Comparison of ENCODE assay signal across 12 mouse cellular contexts in the genomic region with DNA sequence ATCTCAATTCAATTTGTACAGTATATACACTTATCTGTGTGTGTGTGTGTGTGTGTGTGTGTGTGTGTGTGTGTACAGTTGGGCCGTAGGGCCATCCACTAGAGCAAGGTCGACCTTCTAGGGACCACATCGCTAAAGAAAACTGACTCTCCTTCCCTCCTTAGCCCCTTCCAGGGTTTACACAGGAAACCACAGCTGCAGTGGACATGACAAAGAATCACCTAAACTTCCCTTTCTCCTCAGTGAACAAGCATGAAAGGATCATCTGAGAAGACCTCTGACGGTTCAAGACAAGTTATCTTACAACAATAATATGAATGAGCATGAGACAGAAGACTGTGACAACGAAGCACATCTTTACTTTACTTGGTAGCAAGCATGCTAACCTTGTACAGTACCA. TPM values are rescaled to one million over a fixed set of nuclear protein-coding genes. Genes with fewer than 3 reads are reported as not detected.
A peak's percentile ranks its signal among the peaks of the same experiment; 100 is the strongest.
DNase-seq lines count a peak whose midpoint lies in the region; ATAC-seq and TF ChIP-seq lines count a peak whose summit lies in the region.
"Had no signal": no experiment of that assay in that cellular context is flagged by ENCODE, and none has a peak within 500 bp of the region (broad histone marks: within the 10 kb centered on the region; RNA-seq: fewer than 3 reads in every experiment).

No protein-coding gene starts in this region.

- no peak for TF ChIP-seq POLR2A in ES-Bruce4 (IDR thresholded peaks at IDR 0.05; ENCODE audit: insufficient read depth, low read length)

- H3K36me3 ChIP-seq in hindbrain, embryonic 12.5 days, result no peaks in the 10 kb centered on the region
- no peaks in the 10 kb centered on the region for H3K36me3 ChIP-seq in hindbrain, embryonic 10.5 days
- no peaks in the 10 kb centered on the region for H3K36me3 ChIP-seq in ES-Bruce4 (ENCODE audit: control insufficient read depth, insufficient read depth, low read length, poor library complexity, severe bottlenecking)
- H3K36me3 ChIP-seq in forebrain, embryonic 15.5 days, result no peaks in the 10 kb centered on the region
- no peaks in the 10 kb centered on the region for H3K36me3 ChIP-seq in midbrain, embryonic 10.5 days

- ATAC-seq in hindbrain, embryonic 12.5 days (ENCODE audit: low FRiP score), result no peak
- no peak for ATAC-seq in forebrain, embryonic 15.5 days (replicated peaks)

- no peak for TF ChIP-seq EP300 in ES-Bruce4 (IDR thresholded peaks at IDR 0.05; ENCODE audit: insufficient read depth, low read depth, low read length)

- H3K9me3 ChIP-seq in hindbrain, embryonic 12.5 days (replicated peaks), result no peaks in the 10 kb centered on the region
- no peaks in the 10 kb centered on the region for H3K9me3 ChIP-seq in hindbrain, embryonic 10.5 days
- H3K9me3 ChIP-seq in ES-Bruce4 (replicated peaks; ENCODE audit: control insufficient read depth, insufficient read depth, low read length, poor library complexity, severe bottlenecking), result peaks cover 7% of the 10 kb centered on the region; the same call in 1 of the 2 replicates
- no peaks in the 10 kb centered on the region for H3K9me3 ChIP-seq in forebrain, embryonic 15.5 days
- H3K9me3 ChIP-seq in midbrain, embryonic 10.5 days (replicated peaks), result no peaks in the 10 kb centered on the region

- H3K27ac ChIP-seq in hindbrain, embryonic 12.5 days, result no peak overlapping the region
- no peak overlapping the region for H3K27ac ChIP-seq in hindbrain, embryonic 10.5 days
- peak overlapping the region; percentile 41; the same call in 1 of the 2 replicates for H3K27ac ChIP-seq in ES-Bruce4 (ENCODE audit: insufficient read depth, low read length)
- no peak overlapping the region for H3K27ac ChIP-seq in forebrain, embryonic 15.5 days (replicated peaks)
- H3K27ac ChIP-seq in midbrain, embryonic 10.5 days (replicated peaks), result no peak overlapping the region

- H3K27me3 ChIP-seq in hindbrain, embryonic 12.5 days, result peaks cover 46% of the 10 kb centered on the region
- peaks cover 68% of the 10 kb centered on the region for H3K27me3 ChIP-seq in hindbrain, embryonic 10.5 days (ENCODE audit: insufficient read depth, poor library complexity, severe bottlenecking)
- no peaks in the 10 kb centered on the region for H3K27me3 ChIP-seq in ES-Bruce4 (ENCODE audit: control insufficient read depth, insufficient read depth, low read length, poor library complexity, severe bottlenecking)
- H3K27me3 ChIP-seq in forebrain, embryonic 15.5 days, result peaks cover 31% of the 10 kb centered on the region
- H3K27me3 ChIP-seq in midbrain, embryonic 10.5 days (ENCODE audit: low read depth, poor library complexity, severe bottlenecking), result peaks cover 59% of the 10 kb centered on the region

- H3K9ac ChIP-seq in hindbrain, embryonic 12.5 days, result no peak overlapping the region
- no peak overlapping the region for H3K9ac ChIP-seq in ES-Bruce4 (ENCODE audit: low read depth, poor library complexity, severe bottlenecking)
- no peak overlapping the region for H3K9ac ChIP-seq in forebrain, embryonic 15.5 days (replicated peaks)
- H3K9ac ChIP-seq: lung, embryonic 14.5 days had no signal

- H3K4me1 ChIP-seq in hindbrain, embryonic 12.5 days, result peaks cover 14% of the 10 kb centered on the region
- H3K4me1 ChIP-seq in hindbrain, embryonic 10.5 days (replicated peaks), result peaks cover 18% of the 10 kb centered on the region
- H3K4me1 ChIP-seq in ES-Bruce4 (ENCODE audit: control insufficient read depth, insufficient read depth, low read length), result no peaks in the 10 kb centered on the region
- peaks cover 11% of the 10 kb centered on the region for H3K4me1 ChIP-seq in forebrain, embryonic 15.5 days
- H3K4me1 ChIP-seq in midbrain, embryonic 10.5 days, result peaks cover 16% of the 10 kb centered on the region

- peak overlapping the region; percentile 98; the same call in 1 of the 2 replicates for H3K4me2 ChIP-seq in hindbrain, embryonic 12.5 days (replicated peaks)
- H3K4me2 ChIP-seq in forebrain, embryonic 15.5 days (replicated peaks), result peak overlapping the region; percentile 96; the same call in 1 of the 2 replicates

- TF ChIP-seq CTCF in ES-Bruce4 (IDR thresholded peaks at IDR 0.05; ENCODE audit: low read depth, low read length), result no peak

- no peak for DNase-seq in hindbrain, embryonic 10.5 days (ENCODE audit: low spot score)
- peak; percentile 13 for DNase-seq in midbrain, embryonic 10.5 days (ENCODE audit: low spot score)
- DNase-seq in cerebellum, postnatal 4 days (ENCODE audit: low spot score in 2 of 2), result no peak
- DNase-seq in urinary bladder, adult 18-20 months (ENCODE audit: low spot score in 2 of 2), result no peak
- no peak for DNase-seq in cerebellum, adult 11 months
- DNase-seq: cerebellum, adult 9-10 months; gastrocnemius, postnatal 14 days had no signal

- 14% methylated on average over 5 of the region's 5 CpGs for WGBS in hindbrain, embryonic 12.5 days
- WGBS in hindbrain, embryonic 10.5 days, result 22% methylated on average over 5 of the region's 5 CpGs
- WGBS in forebrain, embryonic 15.5 days, result 21% methylated on average over 5 of the region's 5 CpGs
- 25% methylated on average over 5 of the region's 5 CpGs for WGBS in midbrain, embryonic 10.5 days

- H3K4me3 ChIP-seq in hindbrain, embryonic 12.5 days, result peak overlapping the region; percentile 72; the same call in 1 of the 2 replicates
- no peak overlapping the region for H3K4me3 ChIP-seq in hindbrain, embryonic 10.5 days
- no peak overlapping the region for H3K4me3 ChIP-seq in ES-Bruce4 (ENCODE audit: low read depth, low read length)
- H3K4me3 ChIP-seq in forebrain, embryonic 15.5 days, result peak overlapping the region; percentile 71; the same call in 1 of the 2 replicates
- no peak overlapping the region for H3K4me3 ChIP-seq in midbrain, embryonic 10.5 days

RNA-seq across cellular contexts. Expression of a gene that starts 0.3 kb away (rescaled TPM):
- 2.2 and 3.6 TPM in 2 replicates for polyA plus RNA-seq in hindbrain, embryonic 12.5 days (2016; fragmentation: Nextera tagmentation; extraction: Ambion mirVana)
- 0.58 and 1.4 TPM in 2 replicates for polyA plus RNA-seq in hindbrain, embryonic 10.5 days (2016; fragmentation: Nextera tagmentation; extraction: Ambion mirVana)
- polyA plus RNA-seq in ES-Bruce4 (2011; ENCODE audit: insufficient read depth, insufficient read length, low read depth, missing spikeins), result 9.7 and 12.9 TPM in 2 replicates
- polyA plus RNA-seq in forebrain, embryonic 15.5 days (2015; fragmentation: Nextera tagmentation; extraction: Ambion mirVana), result 4.3 and 4.5 TPM in 2 replicates
- polyA plus RNA-seq in midbrain, embryonic 10.5 days (2016; fragmentation: Nextera tagmentation; extraction: Ambion mirVana), result 1.3 and 2.3 TPM in 2 replicates
- polyA plus RNA-seq: erythroblast, embryonic 14.5 days had no signal

RNA-seq across cellular contexts. Expression of a gene that starts 51.4 kb away (rescaled TPM):
- polyA plus RNA-seq in hindbrain, embryonic 12.5 days (2016; fragmentation: Nextera tagmentation; extraction: Ambion mirVana), result 0.12 and 0.17 TPM in 2 replicates
- 0.09 and 0.17 TPM in 2 replicates for polyA plus RNA-seq in hindbrain, embryonic 10.5 days (2016; fragmentation: Nextera tagmentation; extraction: Ambion mirVana)
- polyA plus RNA-seq in ES-Bruce4 (2011; ENCODE audit: insufficient read depth, insufficient read length, low read depth, missing spikeins), result not detected in 2 replicates
- 0.04 TPM in 2 replicates for polyA plus RNA-seq in forebrain, embryonic 15.5 days (2015; fragmentation: Nextera tagmentation; extraction: Ambion mirVana)
- 0.07 and 0.12 TPM in 2 replicates for polyA plus RNA-seq in midbrain, embryonic 10.5 days (2016; fragmentation: Nextera tagmentation; extraction: Ambion mirVana)
- polyA plus RNA-seq: erythroblast, embryonic 14.5 days had no signal

Comparison
In these comparisons a context has a peak if more than half of its experiments do, and no peak if none do; other contexts are left out.
1. H3K4me3 ChIP-seq: peak in hindbrain, embryonic 12.5 days (single experiment) and forebrain, embryonic 15.5 days (single experiment); none in hindbrain, embryonic 10.5 days (single experiment), ES-Bruce4 (single experiment) and midbrain, embryonic 10.5 days (single experiment).